Mouse (Mus musculus): Measurements from ENCODE around the gene Me3. TPM values are rescaled to one million over a fixed set of nuclear protein-coding genes. Genes with fewer than 3 reads are reported as not detected.

Gene Me3
- polyA plus RNA-seq, 1 experiment: not detected

GRCm38 (mm10) chr7:89616235-89616634 lies 16.0 kb upstream of the Me3 start:
- H3K4me3 ChIP-seq (replicated peaks; ENCODE audit: control insufficient read depth, low read depth, low read length): no peak overlapping the region
- no peaks in the 10 kb centered on the region for H3K4me1 ChIP-seq (ENCODE audit: control insufficient read depth, insufficient read depth, low read length)
- TF ChIP-seq CTCF (IDR thresholded peaks at IDR 0.05; ENCODE audit: control insufficient read depth, insufficient read depth, low read length) (no peak), POLR2A (IDR thresholded peaks at IDR 0.05; ENCODE audit: borderline replicate concordance, control insufficient read depth, low read depth, low read length) (no peak)
- 80% methylated on average over 6 of the region's 6 CpGs for WGBS
- H3K27ac ChIP-seq (ENCODE audit: control insufficient read depth, insufficient read depth, low read depth, low read length, poor library complexity): no peak overlapping the region

DNA sequence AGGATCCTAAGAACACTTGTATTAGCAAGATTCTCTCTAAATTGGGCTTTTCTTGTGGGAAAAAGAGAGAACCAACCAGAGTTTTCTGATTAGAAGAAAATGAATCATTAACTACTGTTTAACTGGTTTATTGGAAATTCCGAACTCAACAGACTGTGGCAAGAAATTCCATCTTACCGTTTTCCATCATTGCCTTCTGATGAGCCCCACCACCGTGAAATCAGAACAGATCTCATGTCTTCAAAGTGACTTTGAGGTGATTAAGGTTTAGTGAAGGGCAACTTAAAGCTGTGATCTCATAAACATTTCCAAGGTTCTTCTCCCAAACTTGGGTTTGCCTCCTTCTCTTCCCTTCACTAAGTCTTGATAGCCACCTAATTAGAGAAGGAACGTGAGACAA lies 8.9 kb upstream of the Me3 start:
- Histone ChIP-seq H3K27ac (ENCODE audit: control insufficient read depth, insufficient read depth, low read depth, low read length, poor library complexity) (no peak overlapping the region), H3K4me1 (ENCODE audit: control insufficient read depth, insufficient read depth, low read length) (no peaks in the 10 kb centered on the region), H3K4me3 (replicated peaks; ENCODE audit: control insufficient read depth, low read depth, low read length) (no peak overlapping the region)
- no peak for TF ChIP-seq POLR2A (IDR thresholded peaks at IDR 0.05; ENCODE audit: borderline replicate concordance, control insufficient read depth, low read depth, low read length)
- TF ChIP-seq CTCF (IDR thresholded peaks at IDR 0.05; ENCODE audit: control insufficient read depth, insufficient read depth, low read length): no peak
- WGBS: 80% methylated on average over 4 of the region's 4 CpGs

- H3K4me3 ChIP-seq (replicated peaks; ENCODE audit: control insufficient read depth, low read depth, low read length): no peak overlapping the region
- no peaks in the 10 kb centered on the region for H3K4me1 ChIP-seq (ENCODE audit: control insufficient read depth, insufficient read depth, low read length)
- TF ChIP-seq CTCF (IDR thresholded peaks at IDR 0.05; ENCODE audit: control insufficient read depth, insufficient read depth, low read length) (no peak), POLR2A (IDR thresholded peaks at IDR 0.05; ENCODE audit: borderline replicate concordance, control insufficient read depth, low read depth, low read length) (no peak)
- no peak overlapping the region for H3K27ac ChIP-seq (ENCODE audit: control insufficient read depth, insufficient read depth, low read depth, low read length, poor library complexity)
Measured at GRCm38 (mm10) chr7:89627393-89627792, 4.8 kb upstream of the Me3 start.

DNA sequence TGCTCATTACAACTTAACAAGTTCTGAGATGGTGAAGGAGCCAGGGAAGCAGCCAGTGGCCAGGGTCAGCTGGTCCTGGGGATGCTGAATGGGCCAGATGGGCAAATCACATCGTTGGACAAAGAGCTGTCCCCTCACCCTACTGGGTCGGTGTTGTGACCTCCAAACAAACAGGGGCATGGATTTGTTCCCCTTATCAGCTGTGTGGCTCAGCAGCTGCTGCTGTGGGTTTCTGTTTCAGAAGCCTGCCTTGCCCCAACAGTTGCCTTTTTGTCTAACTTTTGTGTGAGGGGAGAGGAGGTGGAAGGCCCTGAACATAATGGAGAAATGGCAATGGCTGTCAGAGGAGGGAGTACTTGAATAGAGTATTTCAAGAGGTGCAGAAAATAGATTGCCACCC lies 4.2 kb upstream of the Me3 start:
- 40% methylated on average over 2 of the region's 2 CpGs for WGBS

DNA sequence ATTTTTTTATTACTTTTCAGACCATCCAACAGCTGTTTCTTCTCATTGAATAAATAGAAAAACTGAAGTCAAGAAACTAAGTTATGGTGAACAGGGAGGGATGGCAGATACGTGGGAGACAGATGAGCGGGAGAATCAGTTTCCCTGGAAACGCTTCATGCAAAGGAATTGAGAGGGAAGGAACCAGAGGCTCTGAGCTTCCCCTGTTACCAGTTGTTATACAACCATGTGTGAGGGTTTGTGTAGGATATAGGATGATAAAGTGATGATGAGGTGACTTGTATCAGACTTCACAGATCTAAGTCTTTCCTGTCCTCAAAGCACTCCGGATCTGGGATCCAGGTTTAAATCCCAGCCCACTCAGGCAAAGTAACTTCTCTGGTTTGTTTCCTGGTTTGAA lies 3.2 kb upstream of the Me3 start:
- WGBS: 85% methylated on average over 4 of the region's 4 CpGs
- H3K4me1 ChIP-seq (ENCODE audit: control insufficient read depth, insufficient read depth, low read length): no peaks in the 10 kb centered on the region
- no peak overlapping the region for H3K27ac ChIP-seq (ENCODE audit: control insufficient read depth, insufficient read depth, low read depth, low read length, poor library complexity)
- TF ChIP-seq POLR2A (IDR thresholded peaks at IDR 0.05; ENCODE audit: borderline replicate concordance, control insufficient read depth, low read depth, low read length) (no peak), CTCF (IDR thresholded peaks at IDR 0.05; ENCODE audit: control insufficient read depth, insufficient read depth, low read length) (no peak)
- no peak overlapping the region for H3K4me3 ChIP-seq (replicated peaks; ENCODE audit: control insufficient read depth, low read depth, low read length)

More for the DNA sequence above, 4.2 kb upstream of the Me3 start:
- Histone ChIP-seq H3K27ac (ENCODE audit: control insufficient read depth, insufficient read depth, low read depth, low read length, poor library complexity) (no peak overlapping the region), H3K4me3 (replicated peaks; ENCODE audit: control insufficient read depth, low read depth, low read length) (no peak overlapping the region), H3K4me1 (ENCODE audit: control insufficient read depth, insufficient read depth, low read length) (no peaks in the 10 kb centered on the region)
- TF ChIP-seq CTCF (IDR thresholded peaks at IDR 0.05; ENCODE audit: control insufficient read depth, insufficient read depth, low read length) (no peak), POLR2A (IDR thresholded peaks at IDR 0.05; ENCODE audit: borderline replicate concordance, control insufficient read depth, low read depth, low read length) (no peak)

DNA sequence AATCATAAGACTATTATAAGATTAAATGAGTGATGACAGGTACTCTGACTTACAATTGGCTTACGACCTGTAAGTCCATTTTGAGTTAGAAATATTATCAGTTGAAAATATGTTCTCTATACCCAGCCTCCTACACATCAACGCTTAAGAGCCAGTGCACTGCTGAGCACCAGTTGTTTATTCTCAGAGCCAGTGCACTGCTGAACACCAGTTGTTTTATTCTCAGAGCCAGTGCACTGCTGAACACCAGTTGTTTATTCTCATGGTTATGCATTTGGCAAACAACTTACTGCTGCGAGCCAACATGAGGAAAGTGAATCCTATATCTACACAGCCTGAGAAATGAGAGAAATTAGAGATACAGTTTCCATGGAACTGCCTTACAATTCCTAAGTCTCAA lies 2.3 kb upstream of the Me3 start:
- no peak overlapping the region for H3K27ac ChIP-seq (ENCODE audit: control insufficient read depth, insufficient read depth, low read depth, low read length, poor library complexity)
- TF ChIP-seq CTCF (IDR thresholded peaks at IDR 0.05; ENCODE audit: control insufficient read depth, insufficient read depth, low read length) (no peak), POLR2A (IDR thresholded peaks at IDR 0.05; ENCODE audit: borderline replicate concordance, control insufficient read depth, low read depth, low read length) (no peak)
- H3K4me1 ChIP-seq (ENCODE audit: control insufficient read depth, insufficient read depth, low read length): no peaks in the 10 kb centered on the region
- H3K4me3 ChIP-seq (replicated peaks; ENCODE audit: control insufficient read depth, low read depth, low read length): no peak overlapping the region
- 84% methylated on average over 3 of the region's 3 CpGs for WGBS

DNA sequence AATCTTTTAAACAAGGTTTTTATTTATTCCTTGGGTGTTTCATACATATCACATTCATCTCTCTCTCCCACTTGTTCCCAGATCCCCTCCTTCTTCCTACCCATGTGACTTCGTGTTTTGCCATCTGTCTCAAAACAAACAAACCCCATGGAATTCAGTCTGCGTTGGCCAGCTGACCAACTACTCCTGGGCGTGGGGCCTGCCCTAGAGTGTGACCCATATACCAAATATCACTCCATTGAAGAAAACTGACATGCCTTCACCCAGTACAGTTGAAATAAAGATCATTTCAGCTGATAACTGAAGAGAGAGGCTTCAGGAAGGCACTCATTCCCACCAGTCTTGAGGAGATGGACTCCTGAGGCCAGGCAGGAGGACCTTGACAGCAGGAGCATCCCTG lies 1.4 kb upstream of the Me3 start:
- Histone ChIP-seq H3K4me3 (replicated peaks; ENCODE audit: control insufficient read depth, low read depth, low read length) (no peak overlapping the region), H3K27ac (ENCODE audit: control insufficient read depth, insufficient read depth, low read depth, low read length, poor library complexity) (no peak overlapping the region), H3K4me1 (ENCODE audit: control insufficient read depth, insufficient read depth, low read length) (no peaks in the 10 kb centered on the region)
- TF ChIP-seq CTCF (IDR thresholded peaks at IDR 0.05; ENCODE audit: control insufficient read depth, insufficient read depth, low read length) (no peak), POLR2A (IDR thresholded peaks at IDR 0.05; ENCODE audit: borderline replicate concordance, control insufficient read depth, low read depth, low read length) (no peak)
- 70% methylated on average over 3 of the region's 3 CpGs for WGBS

DNA sequence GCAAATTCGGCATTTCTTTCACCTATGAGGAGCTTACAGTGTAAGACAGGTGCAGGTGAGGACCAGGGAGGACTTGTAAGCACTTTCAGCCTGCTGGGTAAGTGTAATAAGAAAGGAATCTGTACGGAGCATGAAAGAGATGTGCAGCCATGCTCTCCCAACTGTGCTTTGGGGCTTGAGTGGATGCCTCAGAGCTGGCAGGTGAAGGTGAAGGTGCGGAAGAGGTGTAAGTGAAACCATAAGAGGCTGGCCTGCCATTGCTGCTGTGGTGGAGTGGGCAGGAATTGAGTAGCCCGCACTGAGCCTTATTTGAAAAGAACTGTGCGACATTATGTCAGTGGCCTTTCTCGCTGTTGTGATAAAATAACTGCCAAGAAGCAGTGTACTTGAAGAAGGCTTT lies 8.3 kb downstream of the Me3 start:
- H3K4me3 ChIP-seq (replicated peaks; ENCODE audit: control insufficient read depth, low read depth, low read length): no peak overlapping the region
- no peak overlapping the region for H3K27ac ChIP-seq (ENCODE audit: control insufficient read depth, insufficient read depth, low read depth, low read length, poor library complexity)
- WGBS: 80% methylated on average over 6 of the region's 6 CpGs
- H3K4me1 ChIP-seq (ENCODE audit: control insufficient read depth, insufficient read depth, low read length): no peaks in the 10 kb centered on the region
- TF ChIP-seq CTCF (IDR thresholded peaks at IDR 0.05; ENCODE audit: control insufficient read depth, insufficient read depth, low read length) (no peak), POLR2A (IDR thresholded peaks at IDR 0.05; ENCODE audit: borderline replicate concordance, control insufficient read depth, low read depth, low read length) (no peak)

DNA sequence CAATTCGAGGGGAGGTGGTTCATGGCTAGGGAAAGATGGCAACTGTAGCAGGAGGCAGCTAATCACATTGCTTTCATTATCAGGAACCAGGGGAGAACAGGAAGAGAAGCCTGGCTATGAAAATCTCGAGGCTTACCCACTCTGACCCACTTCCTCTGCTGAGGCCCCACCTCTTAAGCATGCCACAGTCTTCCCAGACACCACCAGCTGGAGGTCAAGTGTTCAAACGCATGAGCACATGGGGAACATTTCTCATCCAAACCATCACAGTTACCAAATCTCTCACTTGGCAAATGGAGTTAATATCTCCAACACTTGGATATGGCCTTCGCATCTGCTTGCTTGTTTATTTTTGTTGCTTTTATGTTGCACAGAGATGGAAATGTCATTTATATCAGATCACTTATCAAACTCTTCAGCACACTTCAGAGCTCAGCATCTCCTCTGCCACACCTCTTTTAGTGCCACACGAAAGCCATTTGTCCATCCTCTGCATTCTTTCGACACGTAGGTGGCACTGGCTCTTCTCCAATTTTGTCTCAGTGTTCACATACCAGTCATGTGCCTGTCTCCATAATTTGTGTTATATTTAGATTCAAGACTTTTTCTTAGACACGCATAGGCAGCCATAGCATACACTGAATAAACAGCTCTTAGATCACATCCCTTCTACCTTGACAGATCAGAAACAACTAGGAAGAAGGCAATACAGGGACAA lies 8.9 kb downstream of the Me3 start:
- no peak overlapping the region for H3K27ac ChIP-seq (ENCODE audit: control insufficient read depth, insufficient read depth, low read depth, low read length, poor library complexity)
- H3K4me3 ChIP-seq (replicated peaks; ENCODE audit: control insufficient read depth, low read depth, low read length): no peak overlapping the region
- 60% methylated on average over 8 of the region's 8 CpGs for WGBS
- TF ChIP-seq CTCF (IDR thresholded peaks at IDR 0.05; ENCODE audit: control insufficient read depth, insufficient read depth, low read length) (no peak), POLR2A (IDR thresholded peaks at IDR 0.05; ENCODE audit: borderline replicate concordance, control insufficient read depth, low read depth, low read length) (no peak)
- no peaks in the 10 kb centered on the region for H3K4me1 ChIP-seq (ENCODE audit: control insufficient read depth, insufficient read depth, low read length)

Measured in bone marrow, adult 2 months (tissue).